In the genomic region with DNA sequence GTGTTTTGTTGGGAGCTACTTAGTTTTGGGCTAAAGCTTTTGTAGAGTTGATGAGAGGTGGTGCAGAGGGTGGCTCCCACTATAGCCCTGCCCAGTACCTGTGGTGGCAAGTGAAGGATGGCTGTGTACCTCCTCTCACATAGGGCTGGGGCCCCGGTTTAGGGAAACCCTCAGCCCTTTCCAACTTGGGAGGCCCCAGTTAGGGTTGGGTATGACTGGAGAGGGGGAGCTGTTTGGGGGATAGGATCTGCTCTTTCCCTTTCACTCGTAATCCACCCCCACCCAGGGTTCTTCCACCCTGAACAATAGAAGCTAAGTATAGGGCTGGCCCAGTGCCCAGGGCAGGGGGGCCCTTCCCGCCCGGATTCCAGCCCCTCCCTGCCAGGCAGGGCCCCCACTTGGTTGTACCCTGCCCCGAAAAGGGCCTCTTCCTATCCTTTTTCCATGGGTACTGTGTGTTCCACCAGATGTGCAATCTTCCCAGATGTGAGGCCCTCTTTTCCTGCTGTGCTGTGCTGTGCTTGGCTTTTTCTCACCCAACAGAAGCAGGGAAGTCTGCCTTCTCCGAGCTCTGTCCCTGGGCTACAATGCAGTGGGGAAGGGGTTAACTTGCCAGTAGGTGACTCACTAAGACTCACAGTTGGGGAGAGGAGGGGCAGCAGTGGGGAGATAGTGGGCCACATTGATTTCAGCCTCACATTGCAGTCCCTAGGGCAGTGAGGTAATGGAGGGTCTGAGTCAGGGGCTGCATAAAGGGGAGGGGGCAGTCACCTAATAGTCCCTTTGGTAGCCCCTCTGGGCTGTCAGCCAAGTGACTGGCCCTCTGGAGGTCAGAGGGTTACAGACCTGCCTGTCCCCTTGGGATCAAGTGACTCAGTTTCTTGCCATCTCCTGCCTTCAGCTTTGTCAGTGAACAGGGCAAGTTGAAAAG, we compare ENCODE assay signal across 8 mouse cellular contexts. TPM values are rescaled to one million over a fixed set of nuclear protein-coding genes. Genes with fewer than 3 reads are reported as not detected.
DNase-seq lines count a peak whose midpoint lies in the region; ATAC-seq and TF ChIP-seq lines count a peak whose summit lies in the region.

No protein-coding gene starts in this region.

- H3K9me3 ChIP-seq in hindbrain, embryonic 16.5 days (ENCODE audit: control insufficient read depth, low read length), result no peaks in the 10 kb centered on the region
- H3K9me3 ChIP-seq in liver, embryonic 11.5 days (ENCODE audit: control insufficient read depth, low read length), result no peaks in the 10 kb centered on the region

- peak overlapping the region; percentile 87 for H3K27ac ChIP-seq in testis, adult 2 months (ENCODE audit: control insufficient read depth, insufficient read depth, low read depth, low read length)
- peak overlapping the region; percentile 97 for H3K27ac ChIP-seq in gastrocnemius, adult 2 months
- peak overlapping the region; percentile 99 for H3K27ac ChIP-seq in hindbrain, embryonic 16.5 days (ENCODE audit: low read depth, low read length)
- H3K27ac ChIP-seq in liver, embryonic 11.5 days (ENCODE audit: low read depth, low read length), result peak overlapping the region; percentile 95

- 0 out of 2 replicates have a peak, but pooled peaks have one; percentile 1 for ATAC-seq in hindbrain, embryonic 16.5 days
- ATAC-seq in liver, embryonic 11.5 days (replicated peaks; ENCODE audit: low FRiP score), result no peak; the same call in 1 of the 2 replicates
- ATAC-seq in granulocyte monocyte progenitor cell, adult 5-6 weeks (replicated peaks; ENCODE audit: poor library complexity, severe bottlenecking), result no peak

- peaks cover 50% of the 10 kb centered on the region for H3K4me1 ChIP-seq in testis, adult 2 months (ENCODE audit: control insufficient read depth, insufficient read depth, low read length)
- H3K4me1 ChIP-seq in hindbrain, embryonic 16.5 days (ENCODE audit: control insufficient read depth, insufficient read depth, low read depth, low read length), result peaks cover 59% of the 10 kb centered on the region
- peaks cover 62% of the 10 kb centered on the region for H3K4me1 ChIP-seq in liver, embryonic 11.5 days (replicated peaks; ENCODE audit: control insufficient read depth, insufficient read depth, low read length)

- no peak for TF ChIP-seq POLR2A in testis, adult 2 months (IDR thresholded peaks at IDR 0.05; ENCODE audit: control insufficient read depth, low read depth, low read length)

- TF ChIP-seq CTCF in testis, adult 2 months (IDR thresholded peaks at IDR 0.05; ENCODE audit: control insufficient read depth, insufficient read depth, insufficient replicate concordance, low read depth, low read length), result no peak
- TF ChIP-seq CTCF in gastrocnemius, adult 2 months (IDR thresholded peaks at IDR 0.05), result no peak

- H3K27me3 ChIP-seq in testis, adult 2 months (ENCODE audit: control insufficient read depth, insufficient read depth, low read length), result no peaks in the 10 kb centered on the region
- H3K27me3 ChIP-seq in hindbrain, embryonic 16.5 days (replicated peaks; ENCODE audit: control insufficient read depth, insufficient read depth, low read length), result no peaks in the 10 kb centered on the region
- no peaks in the 10 kb centered on the region for H3K27me3 ChIP-seq in liver, embryonic 11.5 days (replicated peaks; ENCODE audit: control insufficient read depth, insufficient read depth, low read length)

- intact Hi-C loops in gastrocnemius, adult 2 months (cut with DNase I), result loop anchor here (2.0 to 5.0 kb wide), 3 partner anchors 39 to 107 kb away; no protein-coding TSS in a partner anchor

- DNase-seq in testis, postnatal 14 days (ENCODE audit: low spot score), result no peak
- DNase-seq in cerebellum, adult 11-12 months, result peak; percentile 83
- DNase-seq in gastrocnemius, adult 2 months, result peak; percentile 69
- no peak for DNase-seq in liver, embryonic 11.5 days (ENCODE audit: low spot score)
- DNase-seq in neural tube, embryonic 10.5 days (ENCODE audit: extremely low spot score, low spot score), result peak; percentile 40

- peak overlapping the region; percentile 83 for H3K9ac ChIP-seq in hindbrain, embryonic 16.5 days (ENCODE audit: low read depth, low read length)
- peak overlapping the region; percentile 72 for H3K9ac ChIP-seq in liver, embryonic 11.5 days (ENCODE audit: low read depth, low read length)

- peaks cover 2% of the 10 kb centered on the region; the same call in 1 of the 2 replicates for H3K36me3 ChIP-seq in testis, adult 2 months (ENCODE audit: control insufficient read depth, insufficient read depth, low read length)
- H3K36me3 ChIP-seq in hindbrain, embryonic 16.5 days (ENCODE audit: control insufficient read depth, insufficient read depth, low read length), result peaks cover 3% of the 10 kb centered on the region; the same call in 1 of the 2 replicates
- peaks cover 8% of the 10 kb centered on the region for H3K36me3 ChIP-seq in liver, embryonic 11.5 days (ENCODE audit: control insufficient read depth, insufficient read depth, low read length)

- WGBS in hindbrain, embryonic 16.5 days, result 2% methylated on average over 6 of the region's 6 CpGs
- 6% methylated on average over 6 of the region's 6 CpGs for WGBS in liver, embryonic 11.5 days

- H3K4me2 ChIP-seq in hindbrain, embryonic 16.5 days (ENCODE audit: low read length), result peak overlapping the region; percentile 73
- H3K4me2 ChIP-seq in liver, embryonic 11.5 days, result peak overlapping the region; percentile 87

- peak overlapping the region; percentile 69; the same call in 1 of the 2 replicates for H3K4me3 ChIP-seq in testis, adult 2 months (ENCODE audit: control insufficient read depth, low read depth, low read length)
- H3K4me3 ChIP-seq in gastrocnemius, adult 2 months, result peak overlapping the region; percentile 88
- H3K4me3 ChIP-seq in hindbrain, embryonic 16.5 days (ENCODE audit: low read length), result peak overlapping the region; percentile 59
- peak overlapping the region; percentile 62 for H3K4me3 ChIP-seq in liver, embryonic 11.5 days (ENCODE audit: low read depth, low read length)

RNA-seq across cellular contexts. Expression of a gene that starts 12.6 kb away (rescaled TPM):
- polyA plus RNA-seq in testis, adult 2 months (2012; rRNA removed), result 41.8 and 42.1 TPM in 2 replicates
- total RNA-seq in gastrocnemius, adult 2 months (2021), result 10 to 100 TPM; 37.0 to 40.4 TPM
- 31.0 and 36.4 TPM in 2 replicates for polyA plus RNA-seq in hindbrain, embryonic 16.5 days (2015; fragmentation: Nextera tagmentation; extraction: Ambion mirVana)
- 21.6 and 25.2 TPM in 2 replicates for polyA plus RNA-seq in liver, embryonic 11.5 days (2014; fragmentation: Nextera tagmentation; extraction: Ambion mirVana)
- total RNA-seq in granulocyte monocyte progenitor cell, adult 5-6 weeks (2014; fragmentation: Nextera tagmentation), result 130 and 136 TPM in 2 replicates
- total RNA-seq in granulocyte monocyte progenitor cell, adult 5-6 weeks (2017), result 25.1 and 31.3 TPM in 2 replicates

RNA-seq across cellular contexts. Expression of a gene that starts 17.7 kb away (rescaled TPM):
- 37.1 and 44.4 TPM in 2 replicates for polyA plus RNA-seq in testis, adult 2 months (2012; rRNA removed)
- under 1 TPM; 0.38 to 0.86 TPM for total RNA-seq in gastrocnemius, adult 2 months (2021)
- 566 and 571 TPM in 2 replicates for polyA plus RNA-seq in hindbrain, embryonic 16.5 days (2015; fragmentation: Nextera tagmentation; extraction: Ambion mirVana)
- polyA plus RNA-seq in liver, embryonic 11.5 days (2014; fragmentation: Nextera tagmentation; extraction: Ambion mirVana), result 104 and 106 TPM in 2 replicates
- total RNA-seq in granulocyte monocyte progenitor cell, adult 5-6 weeks (2014; fragmentation: Nextera tagmentation), result 17.2 and 41.6 TPM in 2 replicates
- 16.1 and 17.4 TPM in 2 replicates for total RNA-seq in granulocyte monocyte progenitor cell, adult 5-6 weeks (2017)

RNA-seq across cellular contexts. Expression of a gene that starts 21.1 kb away (rescaled TPM):
- 83.0 and 90.6 TPM in 2 replicates for polyA plus RNA-seq in testis, adult 2 months (2012; rRNA removed)
- total RNA-seq in gastrocnemius, adult 2 months (2021), result not detected
- polyA plus RNA-seq in hindbrain, embryonic 16.5 days (2015; fragmentation: Nextera tagmentation; extraction: Ambion mirVana), result 4.7 and 4.8 TPM in 2 replicates
- polyA plus RNA-seq in liver, embryonic 11.5 days (2014; fragmentation: Nextera tagmentation; extraction: Ambion mirVana), result 0.32 and 0.68 TPM in 2 replicates
- not detected in 2 replicates for total RNA-seq in granulocyte monocyte progenitor cell, adult 5-6 weeks (2014; fragmentation: Nextera tagmentation)
- not detected in 2 replicates for total RNA-seq in granulocyte monocyte progenitor cell, adult 5-6 weeks (2017)

RNA-seq across cellular contexts. Expression of a gene that starts 25.8 kb away (rescaled TPM):
- polyA plus RNA-seq in testis, adult 2 months (2012; rRNA removed), result 1.3 TPM in 2 replicates
- total RNA-seq in gastrocnemius, adult 2 months (2021), result not detected
- 78.7 and 85.0 TPM in 2 replicates for polyA plus RNA-seq in hindbrain, embryonic 16.5 days (2015; fragmentation: Nextera tagmentation; extraction: Ambion mirVana)
- polyA plus RNA-seq in liver, embryonic 11.5 days (2014; fragmentation: Nextera tagmentation; extraction: Ambion mirVana), result 0.16 and 0.32 TPM in 2 replicates
- not detected in 2 replicates for total RNA-seq in granulocyte monocyte progenitor cell, adult 5-6 weeks (2014; fragmentation: Nextera tagmentation)
- not detected in 2 replicates for total RNA-seq in granulocyte monocyte progenitor cell, adult 5-6 weeks (2017)

RNA-seq across cellular contexts. Expression of a gene that starts 29.6 kb away (rescaled TPM):
- polyA plus RNA-seq in testis, adult 2 months (2012; rRNA removed), result 40.4 and 44.1 TPM in 2 replicates
- 1 to 10 TPM; 5.4 to 7.4 TPM for total RNA-seq in gastrocnemius, adult 2 months (2021)
- polyA plus RNA-seq in hindbrain, embryonic 16.5 days (2015; fragmentation: Nextera tagmentation; extraction: Ambion mirVana), result 3.7 and 4.3 TPM in 2 replicates
- polyA plus RNA-seq in liver, embryonic 11.5 days (2014; fragmentation: Nextera tagmentation; extraction: Ambion mirVana), result 13.8 and 16.4 TPM in 2 replicates
- 10.5 and 10.7 TPM in 2 replicates for total RNA-seq in granulocyte monocyte progenitor cell, adult 5-6 weeks (2014; fragmentation: Nextera tagmentation)
- 5.3 and 6.0 TPM in 2 replicates for total RNA-seq in granulocyte monocyte progenitor cell, adult 5-6 weeks (2017)

Comparison
In these comparisons a context has a peak if more than half of its experiments do, and no peak if none do; other contexts are left out.
1. DNase-seq: peak in cerebellum, adult 11-12 months (single experiment), gastrocnemius, adult 2 months (single experiment) and neural tube, embryonic 10.5 days (single experiment); none in testis, postnatal 14 days (single experiment) and liver, embryonic 11.5 days (single experiment).
2. RNA of a gene that starts 21.1 kb away (polyA plus RNA-seq): 83.0 to 90.6 TPM in testis, adult 2 months; 4.7 to 4.8 TPM in hindbrain, embryonic 16.5 days and 0.32 to 0.68 TPM in liver, embryonic 11.5 days; every median in the first group is over 10 times any median in the second.
3. Peak in every context shown above with its lines, with median percentiles within 50 percentile points of each other: H3K27ac ChIP-seq and H3K4me3 ChIP-seq.